Mouse (Mus musculus): Measurements from ENCODE around the gene Med4. TPM values are rescaled to one million over a fixed set of nuclear protein-coding genes. Genes with fewer than 3 reads are reported as not detected.

The Med4 gene
- polyA plus RNA-seq, 1 experiment from 2014 or later = 110 TPM

GRCm38 (mm10) chr14:73550291-73550690 is 40.5 kb downstream of the Med4 start:
- WGBS = 47% methylated on average over 3 of the region's 3 CpGs
- no peak overlapping the region for H3K9ac ChIP-seq (replicated peaks; ENCODE audit: low read depth, low read length)
- no peaks in the 10 kb centered on the region for H3K36me3 ChIP-seq (ENCODE audit: control insufficient read depth, insufficient read depth)
- no peak overlapping the region for H3K27ac ChIP-seq (ENCODE audit: low read length)
- peaks cover 9% of the 10 kb centered on the region for H3K4me1 ChIP-seq (replicated peaks; ENCODE audit: control insufficient read depth, insufficient read depth, low read length)
- no peak for ATAC-seq
- no peaks in the 10 kb centered on the region for H3K27me3 ChIP-seq (replicated peaks; ENCODE audit: control insufficient read depth, insufficient read depth, low read length)
- no peak overlapping the region for H3K4me2 ChIP-seq (ENCODE audit: low read length)
- no peaks in the 10 kb centered on the region for H3K9me3 ChIP-seq (ENCODE audit: control insufficient read depth, low read length)
- H3K4me3 ChIP-seq (replicated peaks; ENCODE audit: low read length) = no peak overlapping the region

- Histone ChIP-seq H3K27ac (ENCODE audit: low read length) (no peak overlapping the region), H3K4me2 (ENCODE audit: low read length) (no peak overlapping the region), H3K4me1 (replicated peaks; ENCODE audit: control insufficient read depth, insufficient read depth, low read length) (peaks cover 9% of the 10 kb centered on the region), H3K9ac (replicated peaks; ENCODE audit: low read depth, low read length) (0 out of 2 replicates have a peak overlapping the region, but pooled peaks have one; percentile 17), H3K9me3 (ENCODE audit: control insufficient read depth, low read length) (no peaks in the 10 kb centered on the region), H3K36me3 (ENCODE audit: control insufficient read depth, insufficient read depth) (no peaks in the 10 kb centered on the region), H3K27me3 (replicated peaks; ENCODE audit: control insufficient read depth, insufficient read depth, low read length) (no peaks in the 10 kb centered on the region), H3K4me3 (replicated peaks; ENCODE audit: low read length) (no peak overlapping the region)
- WGBS = 29% methylated on average over 8 of the region's 8 CpGs
- ATAC-seq = no peak
These were observed 40.9 kb downstream of the Med4 start for GRCm38 (mm10) chr14:73550732-73551131.

GRCm38 (mm10) chr14:73551164-73551563 is 41.3 kb downstream of the Med4 start:
- Histone ChIP-seq H3K36me3 (ENCODE audit: control insufficient read depth, insufficient read depth) (no peaks in the 10 kb centered on the region), H3K9ac (replicated peaks; ENCODE audit: low read depth, low read length) (no peak overlapping the region), H3K9me3 (ENCODE audit: control insufficient read depth, low read length) (no peaks in the 10 kb centered on the region), H3K27ac (ENCODE audit: low read length) (no peak overlapping the region), H3K27me3 (replicated peaks; ENCODE audit: control insufficient read depth, insufficient read depth, low read length) (no peaks in the 10 kb centered on the region), H3K4me3 (replicated peaks; ENCODE audit: low read length) (no peak overlapping the region), H3K4me1 (replicated peaks; ENCODE audit: control insufficient read depth, insufficient read depth, low read length) (peaks cover 9% of the 10 kb centered on the region), H3K4me2 (ENCODE audit: low read length) (no peak overlapping the region)
- 80% methylated on average over 6 of the region's 6 CpGs for WGBS
- no peak for ATAC-seq

- H3K27ac ChIP-seq (ENCODE audit: low read length) = peak overlapping the region; percentile 48
- H3K4me3 ChIP-seq (replicated peaks; ENCODE audit: low read length) = peak overlapping the region; percentile 94
- H3K9me3 ChIP-seq (ENCODE audit: control insufficient read depth, low read length) = no peaks in the 10 kb centered on the region
- H3K27me3 ChIP-seq (replicated peaks; ENCODE audit: control insufficient read depth, insufficient read depth, low read length) = no peaks in the 10 kb centered on the region
- H3K9ac ChIP-seq (replicated peaks; ENCODE audit: low read depth, low read length) = peak overlapping the region; percentile 94
- peaks cover 9% of the 10 kb centered on the region for H3K4me1 ChIP-seq (replicated peaks; ENCODE audit: control insufficient read depth, insufficient read depth, low read length)
- WGBS = 3% methylated on average over 53 of the region's 61 CpGs
- no peaks in the 10 kb centered on the region for H3K36me3 ChIP-seq (ENCODE audit: control insufficient read depth, insufficient read depth)
- H3K4me2 ChIP-seq (ENCODE audit: low read length) = peak overlapping the region; percentile 91
- ATAC-seq = peak; percentile 96
These were observed 42.7 kb downstream of the Med4 start for GRCm38 (mm10) chr14:73552341-73553121.

GRCm38 (mm10) chr14:73553122-73553696 is 43.4 kb downstream of the Med4 start:
- WGBS = under 1% methylated on average over 10 of the region's 10 CpGs
- H3K27me3 ChIP-seq (replicated peaks; ENCODE audit: control insufficient read depth, insufficient read depth, low read length) = no peaks in the 10 kb centered on the region
- peaks cover 9% of the 10 kb centered on the region for H3K4me1 ChIP-seq (replicated peaks; ENCODE audit: control insufficient read depth, insufficient read depth, low read length)
- H3K36me3 ChIP-seq (ENCODE audit: control insufficient read depth, insufficient read depth) = no peaks in the 10 kb centered on the region
- H3K9me3 ChIP-seq (ENCODE audit: control insufficient read depth, low read length) = no peaks in the 10 kb centered on the region
- peak overlapping the region; percentile 94 for H3K4me3 ChIP-seq (replicated peaks; ENCODE audit: low read length)
- peak overlapping the region; percentile 48 for H3K27ac ChIP-seq (ENCODE audit: low read length)
- H3K4me2 ChIP-seq (ENCODE audit: low read length) = peak overlapping the region; percentile 91
- peak overlapping the region; percentile 94 for H3K9ac ChIP-seq (replicated peaks; ENCODE audit: low read depth, low read length)
- no peak; the same call in 1 of the 2 replicates for ATAC-seq

Other genes with a start within 250 kb of the Med4 start
- 15.8 and 22.7 TPM in 2 replicates for gene Rb1, start 184.2 kb upstream of the Med4 start, polyA plus RNA-seq (2015; fragmentation: Nextera tagmentation; extraction: Ambion mirVana)
- 630 and 738 TPM in 2 replicates for gene Itm2b, start 124.7 kb upstream of the Med4 start, polyA plus RNA-seq (2015; fragmentation: Nextera tagmentation; extraction: Ambion mirVana)
- gene Sucla2, start 15.3 kb downstream of the Med4 start, polyA plus RNA-seq (2015; fragmentation: Nextera tagmentation; extraction: Ambion mirVana) = 108 and 110 TPM in 2 replicates
- gene Nudt15, start 38.2 kb downstream of the Med4 start, polyA plus RNA-seq (2015; fragmentation: Nextera tagmentation; extraction: Ambion mirVana) = 7.1 and 7.6 TPM in 2 replicates
- not detected in 2 replicates for gene Gm21750, start 151.2 kb downstream of the Med4 start, polyA plus RNA-seq (2015; fragmentation: Nextera tagmentation; extraction: Ambion mirVana)

Data from forebrain, embryonic 16.5 days (tissue).